In the genomic region with DNA sequence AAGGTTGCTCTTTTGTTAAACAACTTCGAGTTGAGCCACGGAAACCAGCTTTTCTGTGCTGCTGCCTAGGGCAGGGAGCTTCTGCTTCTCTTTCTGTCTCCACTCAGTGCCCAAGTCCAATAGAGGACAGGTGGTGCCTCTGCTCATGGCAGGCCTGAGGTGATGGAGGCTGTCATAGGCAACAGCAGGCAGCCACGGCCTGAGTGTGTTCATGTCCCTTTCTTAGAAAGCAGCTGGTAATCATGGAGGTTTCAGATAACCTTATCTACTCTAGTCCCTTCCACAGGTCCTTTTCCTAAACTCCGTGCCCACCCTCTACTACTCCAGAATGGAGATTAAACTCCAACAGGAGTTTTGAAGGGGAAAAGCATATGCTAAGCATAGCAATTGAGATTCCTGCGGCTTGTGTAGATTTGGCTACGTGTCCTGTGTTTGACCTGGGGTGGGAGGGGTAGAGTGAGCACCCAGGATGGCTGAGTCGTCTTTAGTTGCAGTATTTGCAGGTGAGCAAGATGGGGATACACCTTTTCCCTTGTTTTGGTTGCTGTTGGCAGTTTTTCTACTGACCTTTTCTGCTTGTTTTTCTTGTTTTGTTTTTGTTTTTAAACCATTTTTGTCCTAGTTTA, we compare ENCODE assay signal across 15 mouse cellular contexts. TPM values are rescaled to one million over a fixed set of nuclear protein-coding genes. Genes with fewer than 3 reads are reported as not detected.
DNase-seq lines count a peak whose midpoint lies in the region; ATAC-seq lines count a peak whose summit lies in the region.
"Had no signal": no experiment of that assay in that cellular context is flagged by ENCODE, and none has a peak within 500 bp of the region (broad histone marks: within the 10 kb centered on the region; RNA-seq: fewer than 3 reads in every experiment).

No protein-coding gene starts in this region.

- H3K36me3 ChIP-seq in heart, embryonic 15.5 days = no peaks in the 10 kb centered on the region
- no peaks in the 10 kb centered on the region for H3K36me3 ChIP-seq in neural tube, embryonic 15.5 days
- no peaks in the 10 kb centered on the region for H3K36me3 ChIP-seq in forebrain, embryonic 12.5 days (replicated peaks)
- H3K36me3 ChIP-seq: embryonic facial prominence, embryonic 13.5 days; neural tube, embryonic 12.5 days had no signal

- WGBS in heart, embryonic 15.5 days = 32% methylated on average over 7 of the region's 7 CpGs
- 69% methylated on average over 7 of the region's 7 CpGs for WGBS in neural tube, embryonic 15.5 days
- WGBS in forebrain, embryonic 12.5 days = 73% methylated on average over 7 of the region's 7 CpGs

- no peak overlapping the region for H3K4me2 ChIP-seq in heart, embryonic 15.5 days
- no peak overlapping the region for H3K4me2 ChIP-seq in neural tube, embryonic 15.5 days
- no peak overlapping the region for H3K4me2 ChIP-seq in forebrain, embryonic 12.5 days
- H3K4me2 ChIP-seq: embryonic facial prominence, embryonic 13.5 days; midbrain, embryonic 11.5 days; neural tube, embryonic 12.5 days had no signal

- no peaks in the 10 kb centered on the region for H3K27me3 ChIP-seq in heart, embryonic 15.5 days
- no peaks in the 10 kb centered on the region for H3K27me3 ChIP-seq in neural tube, embryonic 15.5 days (replicated peaks)
- no peaks in the 10 kb centered on the region for H3K27me3 ChIP-seq in forebrain, embryonic 12.5 days
- H3K27me3 ChIP-seq: embryonic facial prominence, embryonic 13.5 days; neural tube, embryonic 12.5 days had no signal

- no peak for DNase-seq in heart, adult 18-20 months
- peak; percentile 2 for DNase-seq in spleen, adult 12 weeks (ENCODE audit: low spot score)
- no peak for DNase-seq in spleen, postnatal 10 days (ENCODE audit: low spot score in 2 of 2)
- DNase-seq in liver = peak; percentile 64
- DNase-seq: adrenal gland, postnatal 36 days; cerebellum, adult 8-10 months; kidney, postnatal 10 days; retina, postnatal 1 day; thymus, postnatal 36 days had no signal

- peak overlapping the region; percentile 12; the same call in 1 of the 2 replicates for H3K27ac ChIP-seq in heart, embryonic 15.5 days
- H3K27ac ChIP-seq in neural tube, embryonic 15.5 days (replicated peaks) = no peak overlapping the region
- no peak overlapping the region for H3K27ac ChIP-seq in forebrain, embryonic 12.5 days
- H3K27ac ChIP-seq: embryonic facial prominence, embryonic 13.5 days; neural tube, embryonic 12.5 days had no signal

- peaks cover 40% of the 10 kb centered on the region for H3K4me1 ChIP-seq in heart, embryonic 15.5 days (replicated peaks)
- H3K4me1 ChIP-seq in neural tube, embryonic 15.5 days = 0 out of 2 replicates have a peak, but pooled peaks cover 5% of the 10 kb centered on the region
- no peaks in the 10 kb centered on the region for H3K4me1 ChIP-seq in forebrain, embryonic 12.5 days
- H3K4me1 ChIP-seq: neural tube, embryonic 12.5 days had no signal

- H3K9me3 ChIP-seq in heart, embryonic 15.5 days (replicated peaks) = no peaks in the 10 kb centered on the region
- no peaks in the 10 kb centered on the region for H3K9me3 ChIP-seq in neural tube, embryonic 15.5 days (replicated peaks)
- no peaks in the 10 kb centered on the region for H3K9me3 ChIP-seq in forebrain, embryonic 12.5 days
- H3K9me3 ChIP-seq: embryonic facial prominence, embryonic 13.5 days; neural tube, embryonic 12.5 days had no signal

- no peak overlapping the region for H3K4me3 ChIP-seq in heart, embryonic 15.5 days
- H3K4me3 ChIP-seq in neural tube, embryonic 15.5 days (replicated peaks) = no peak overlapping the region
- H3K4me3 ChIP-seq in forebrain, embryonic 12.5 days (replicated peaks) = no peak overlapping the region
- H3K4me3 ChIP-seq: embryonic facial prominence, embryonic 13.5 days; neural tube, embryonic 12.5 days had no signal

- ATAC-seq in heart, embryonic 15.5 days (replicated peaks; ENCODE audit: insufficient number of reproducible peaks, insufficient read depth, low FRiP score, low read depth) = no peak; the same call in 1 of the 2 replicates
- no peak for ATAC-seq in neural tube, embryonic 15.5 days (ENCODE audit: low FRiP score)
- ATAC-seq in forebrain, embryonic 12.5 days (ENCODE audit: low FRiP score) = no peak

- no peak overlapping the region for H3K9ac ChIP-seq in heart, embryonic 15.5 days
- no peak overlapping the region for H3K9ac ChIP-seq in neural tube, embryonic 15.5 days (replicated peaks)
- H3K9ac ChIP-seq in forebrain, embryonic 12.5 days = no peak overlapping the region
- H3K9ac ChIP-seq: embryonic facial prominence, embryonic 13.5 days; neural tube, embryonic 12.5 days had no signal

RNA-seq across cellular contexts. Expression of a gene that starts 10.0 kb away (rescaled TPM):
- polyA plus RNA-seq in heart, embryonic 15.5 days (2015; fragmentation: Nextera tagmentation; extraction: Ambion mirVana) = 19.1 and 20.2 TPM in 2 replicates
- total RNA-seq in heart, adult 18-20 months (2021) = 10 to 100 TPM; 24.5 to 26.7 TPM
- 36.8 and 38.0 TPM in 2 replicates for polyA plus RNA-seq in neural tube, embryonic 15.5 days (2015; fragmentation: Nextera tagmentation; extraction: Ambion mirVana)
- 47.5 and 48.3 TPM in 2 replicates for polyA plus RNA-seq in forebrain, embryonic 12.5 days (2016; fragmentation: Nextera tagmentation; extraction: Ambion mirVana)

Comparison
In these comparisons a context has a peak if more than half of its experiments do, and no peak if none do; other contexts are left out.
1. DNase-seq: peak in spleen, adult 12 weeks (single experiment) and liver (single experiment); none in heart, adult 18-20 months (0 of 2) and spleen, postnatal 10 days (0 of 2).